Mouse (Mus musculus): ENCODE data around the gene Jagn1.

The Jagn1 gene

DNA sequence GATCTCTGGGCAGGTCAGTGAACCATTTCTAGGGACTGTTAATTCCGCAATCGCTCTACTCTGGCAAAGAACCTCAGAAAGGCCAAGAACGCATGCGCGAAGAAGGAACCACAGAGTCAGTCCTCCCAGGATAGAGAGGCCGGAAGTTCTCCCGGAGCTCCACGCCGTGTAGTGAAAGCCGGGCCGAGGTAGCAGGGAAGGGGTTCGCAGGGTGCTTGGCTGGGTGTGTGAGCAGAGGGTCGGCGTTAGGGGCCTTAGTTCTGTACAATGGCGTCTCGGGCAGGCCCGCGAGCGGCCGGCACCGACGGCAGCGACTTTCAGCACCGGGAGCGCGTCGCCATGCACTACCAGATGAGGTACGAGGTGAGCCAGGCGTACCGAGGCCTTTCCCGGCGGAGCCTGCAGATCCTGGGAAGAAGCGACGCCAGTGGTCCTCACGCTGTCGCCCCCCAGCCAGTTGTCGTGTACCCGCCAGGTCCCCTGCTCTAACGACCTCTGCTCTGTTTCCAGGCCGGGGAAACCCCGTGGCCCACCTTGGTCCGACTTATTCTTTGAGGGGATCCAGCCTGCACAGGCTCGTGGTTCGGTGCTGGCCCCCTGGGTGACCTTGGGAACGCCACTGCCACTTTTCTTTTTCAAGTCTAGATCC, at the start of gene Jagn1:
Gene Jagn1 (plus strand): TSS at position 128 of the 649 bp plus-strand sequence.
- peak; percentile 91 for DNase-seq (ENCODE audit: low read depth, low spot score)

DNA sequence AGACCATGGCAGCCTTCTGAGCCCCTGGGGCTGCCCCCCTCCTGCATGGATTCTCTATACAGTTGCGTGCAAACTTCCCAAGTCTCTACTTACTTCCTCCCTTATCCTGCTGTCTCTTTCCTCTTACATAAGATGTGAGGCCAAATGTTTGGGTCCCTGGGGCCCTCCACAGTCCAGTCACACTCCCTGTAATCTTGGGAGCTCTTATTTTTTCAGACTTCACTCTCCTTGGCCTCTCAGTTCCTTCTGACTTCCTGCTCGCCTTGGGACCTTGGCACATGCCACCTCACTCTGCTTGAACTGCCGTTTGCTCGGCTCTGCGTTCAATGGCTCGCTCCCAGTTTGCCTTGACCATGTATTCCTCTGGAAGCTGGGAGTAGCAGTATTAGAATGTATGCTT, 48.4 kb upstream of the Jagn1 start:
- DNase-seq (ENCODE audit: low read depth, low spot score), result no peak

DNA sequence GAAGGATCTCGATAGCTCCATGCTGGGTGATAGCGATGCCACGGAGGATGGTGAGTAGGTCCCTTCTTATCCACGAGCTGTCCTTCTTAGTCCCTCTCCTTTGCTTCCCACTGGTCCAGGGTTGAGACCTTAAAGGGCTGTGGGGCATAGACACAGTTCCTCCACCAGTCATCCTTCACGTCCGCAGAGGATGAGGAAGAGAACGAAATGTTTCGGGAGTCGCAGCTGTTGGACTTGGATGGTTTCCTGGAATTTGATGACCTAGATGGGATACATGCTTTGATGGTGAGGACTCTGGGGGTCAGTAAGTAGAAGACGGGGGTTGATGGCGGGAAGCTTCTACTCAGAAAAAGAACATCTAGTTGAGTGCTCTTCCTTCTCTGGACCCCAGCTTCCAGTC, 47.6 kb upstream of the Jagn1 start:
- no peak for DNase-seq (ENCODE audit: low read depth, low spot score)

DNA sequence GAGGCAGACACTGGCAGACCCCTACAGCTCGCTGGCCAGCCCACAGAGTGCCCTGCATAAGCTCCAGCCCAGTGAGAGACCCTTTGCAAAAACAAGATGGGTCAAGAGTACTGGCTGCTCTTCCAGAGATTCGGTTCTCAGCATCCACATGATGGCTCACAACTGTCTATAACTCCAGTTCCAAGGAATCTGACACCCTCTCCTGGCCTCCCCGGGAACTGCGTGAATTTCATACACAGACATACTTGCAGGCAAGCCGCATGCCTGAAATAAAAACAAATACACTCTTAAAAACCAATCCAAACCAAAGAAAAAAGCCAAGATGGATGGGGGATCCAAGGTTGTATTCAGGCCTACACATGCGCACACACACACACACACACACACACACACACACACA, 46.9 kb upstream of the Jagn1 start:
- no peak for DNase-seq (ENCODE audit: low read depth, low spot score)

DNA sequence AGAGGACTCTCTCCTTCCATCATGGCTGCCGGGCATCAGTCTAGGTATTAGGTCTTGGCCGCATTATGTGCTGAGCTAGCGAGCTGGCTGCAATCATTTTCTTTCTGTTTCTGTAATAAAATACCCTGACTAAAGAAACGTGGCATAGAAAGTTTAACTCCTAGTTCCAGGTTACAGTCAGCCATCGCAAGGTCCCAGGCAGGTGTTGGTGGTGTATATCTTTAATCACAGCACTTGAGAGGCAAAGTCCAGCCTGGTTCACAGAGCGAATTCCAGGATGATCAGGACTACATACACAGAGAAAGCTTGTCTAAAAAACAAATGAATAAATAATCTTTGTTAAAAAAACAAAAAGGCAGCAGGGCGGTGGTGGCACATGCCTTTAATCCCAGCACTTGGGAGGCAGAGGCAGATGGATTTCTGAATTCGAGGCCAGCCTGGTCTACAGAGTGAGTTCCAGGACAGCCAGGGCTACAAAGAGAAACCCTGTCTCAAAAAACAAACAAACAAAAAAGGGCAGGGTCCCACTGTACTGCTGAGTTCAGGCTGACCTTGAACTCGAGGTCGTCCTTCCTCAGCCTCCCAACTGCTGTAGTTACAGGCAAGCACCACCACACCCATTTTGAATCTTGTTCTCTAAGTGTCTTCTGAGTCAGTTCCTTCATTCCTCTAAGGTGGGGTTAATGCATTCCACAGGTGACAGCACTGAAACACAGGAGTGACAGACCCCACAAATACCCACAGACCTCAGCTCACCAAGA, 45.9 kb upstream of the Jagn1 start:
- DNase-seq (ENCODE audit: low read depth, low spot score), result no peak

DNA sequence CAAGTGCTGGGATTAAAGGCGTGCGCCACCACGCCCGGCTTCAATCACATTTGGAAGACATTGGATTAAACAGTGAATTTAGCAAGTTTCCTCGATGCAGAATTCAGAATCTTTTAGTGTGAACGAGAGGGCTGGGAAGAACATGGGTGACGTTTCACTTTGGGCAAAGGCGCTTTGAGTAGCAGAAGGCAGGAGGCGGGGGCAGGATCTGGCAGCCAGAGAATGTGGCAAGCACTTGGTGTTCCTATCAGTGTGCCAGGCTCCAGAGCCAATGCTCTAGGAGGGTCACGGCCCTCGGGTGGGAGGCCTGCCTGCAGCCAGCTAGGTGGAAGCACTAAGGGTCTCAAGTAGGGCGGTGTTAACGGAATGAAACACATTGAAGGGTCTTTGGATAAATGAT, 40.3 kb upstream of the Jagn1 start:
- peak; percentile 45 for DNase-seq (ENCODE audit: low read depth, low spot score)

DNA sequence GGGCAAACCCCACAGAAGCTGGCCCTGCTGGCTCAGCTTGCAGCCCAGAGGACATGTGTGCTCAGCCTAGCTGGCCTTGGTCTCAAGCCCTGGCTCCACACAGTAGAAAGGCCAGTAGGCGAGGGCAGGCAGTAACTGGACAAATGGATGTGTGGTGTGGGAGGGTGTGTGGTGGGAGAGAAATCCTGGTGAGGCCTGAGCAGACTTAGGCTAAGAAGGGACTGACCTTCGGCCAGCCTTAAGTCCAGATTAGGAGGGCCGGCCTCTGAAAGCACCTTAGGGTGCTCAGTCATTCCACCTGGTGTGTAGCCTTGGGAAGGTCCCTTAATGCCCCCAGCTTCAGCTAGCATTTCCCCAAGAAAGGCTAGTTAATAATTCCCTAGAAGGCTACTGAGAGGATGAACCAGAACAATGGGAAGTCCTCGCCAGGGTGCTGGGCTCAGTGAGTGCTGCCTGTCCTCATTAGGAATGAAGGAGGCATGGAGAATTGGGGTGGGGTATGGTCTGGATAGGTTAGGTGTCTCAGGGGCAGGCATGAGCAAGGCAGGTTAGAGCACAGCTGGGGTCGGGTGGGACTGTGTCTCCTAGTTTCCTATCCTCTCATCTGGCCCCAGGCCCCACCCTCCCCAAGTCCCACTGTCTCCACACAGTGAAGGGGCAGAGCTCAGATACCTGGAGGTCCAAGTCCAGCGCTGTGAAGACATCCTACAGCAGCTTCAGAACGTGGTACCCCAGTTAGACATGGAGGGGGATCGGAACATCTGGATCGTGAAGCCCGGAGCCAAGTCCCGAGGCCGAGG, 37.5 kb upstream of the Jagn1 start:
- no peak for DNase-seq (ENCODE audit: low read depth, low spot score)

DNA sequence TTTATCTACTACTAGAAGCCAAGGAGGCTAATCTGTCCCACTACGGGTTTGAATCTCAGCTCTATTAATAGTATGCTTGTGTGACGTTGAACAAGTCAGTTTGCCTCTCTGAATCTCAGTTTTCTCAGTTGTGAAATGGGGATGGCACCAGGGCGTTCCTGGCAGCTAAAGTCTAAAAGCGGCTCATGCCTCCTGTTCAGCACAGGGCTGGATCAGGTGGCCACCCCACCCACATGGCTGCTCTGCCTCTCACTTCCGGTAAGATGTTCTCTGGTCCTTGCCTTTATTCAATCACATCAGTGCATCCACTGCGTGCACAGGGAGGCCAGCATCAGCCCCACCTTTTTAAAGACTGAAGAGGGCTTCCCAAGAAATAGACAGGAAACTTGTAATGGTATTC, 36.9 kb upstream of the Jagn1 start:
- DNase-seq (ENCODE audit: low read depth, low spot score), result no peak

DNA sequence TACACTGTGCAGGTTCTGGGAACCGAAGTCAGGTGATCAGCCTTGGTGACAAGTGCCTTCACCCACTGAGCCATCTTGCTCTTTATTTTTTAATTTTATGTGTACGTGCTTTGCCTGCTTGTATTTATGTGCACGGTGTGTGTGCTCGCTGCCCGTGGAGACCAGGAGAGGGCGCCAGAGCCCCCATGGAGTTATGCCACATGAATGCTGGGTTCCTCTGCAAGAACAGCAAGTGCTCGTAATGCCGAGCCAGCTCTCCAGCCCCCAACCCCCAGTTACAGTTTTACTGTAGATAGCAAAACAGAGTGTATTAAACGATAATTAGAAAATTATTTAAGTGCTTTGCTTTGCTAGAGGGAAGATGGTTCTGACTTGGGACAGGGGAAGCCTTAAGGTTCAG, 35.7 kb upstream of the Jagn1 start:
- DNase-seq (ENCODE audit: low read depth, low spot score), result no peak

DNA sequence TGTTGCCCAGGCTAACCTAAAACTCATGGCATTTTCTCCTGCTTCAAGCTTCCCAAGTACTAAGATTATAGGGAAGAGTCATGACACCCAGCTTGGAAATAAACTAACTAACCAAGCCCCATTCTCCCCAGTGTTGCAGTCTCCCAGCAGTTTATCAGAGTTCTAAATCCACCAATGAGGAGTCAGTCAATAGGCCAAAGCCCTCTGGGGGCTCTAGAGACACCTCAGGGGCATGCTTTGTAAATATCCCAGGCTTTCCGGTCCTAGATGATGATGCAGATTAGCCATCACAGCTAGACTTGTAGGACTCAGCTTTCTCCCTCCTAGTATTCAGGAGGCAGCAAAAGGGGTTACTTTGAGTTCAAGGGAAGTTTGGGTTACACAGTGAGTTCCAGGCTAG, 32.4 kb upstream of the Jagn1 start:
- DNase-seq (ENCODE audit: low read depth, low spot score), result no peak

DNA sequence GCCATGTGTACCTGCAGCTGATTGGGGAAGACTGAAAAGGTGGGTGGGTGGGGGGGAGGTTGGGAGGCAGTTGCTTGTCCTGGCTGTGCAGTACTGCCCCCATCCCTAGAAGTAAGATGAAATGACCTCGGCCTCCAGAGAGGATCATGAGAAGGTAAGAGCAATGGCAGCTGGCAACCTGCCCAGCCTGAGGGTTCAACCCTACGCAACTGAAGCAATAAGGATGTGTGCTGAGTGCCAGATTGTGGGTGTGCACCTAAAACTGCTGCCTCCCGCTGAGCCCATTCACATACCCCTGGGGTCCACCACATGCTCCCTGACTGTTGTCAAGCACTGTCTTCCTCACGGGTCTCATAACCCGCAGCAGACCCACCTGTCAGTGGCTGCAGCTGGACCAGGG, 26.0 kb upstream of the Jagn1 start:
- no peak for DNase-seq (ENCODE audit: low read depth, low spot score)

DNA sequence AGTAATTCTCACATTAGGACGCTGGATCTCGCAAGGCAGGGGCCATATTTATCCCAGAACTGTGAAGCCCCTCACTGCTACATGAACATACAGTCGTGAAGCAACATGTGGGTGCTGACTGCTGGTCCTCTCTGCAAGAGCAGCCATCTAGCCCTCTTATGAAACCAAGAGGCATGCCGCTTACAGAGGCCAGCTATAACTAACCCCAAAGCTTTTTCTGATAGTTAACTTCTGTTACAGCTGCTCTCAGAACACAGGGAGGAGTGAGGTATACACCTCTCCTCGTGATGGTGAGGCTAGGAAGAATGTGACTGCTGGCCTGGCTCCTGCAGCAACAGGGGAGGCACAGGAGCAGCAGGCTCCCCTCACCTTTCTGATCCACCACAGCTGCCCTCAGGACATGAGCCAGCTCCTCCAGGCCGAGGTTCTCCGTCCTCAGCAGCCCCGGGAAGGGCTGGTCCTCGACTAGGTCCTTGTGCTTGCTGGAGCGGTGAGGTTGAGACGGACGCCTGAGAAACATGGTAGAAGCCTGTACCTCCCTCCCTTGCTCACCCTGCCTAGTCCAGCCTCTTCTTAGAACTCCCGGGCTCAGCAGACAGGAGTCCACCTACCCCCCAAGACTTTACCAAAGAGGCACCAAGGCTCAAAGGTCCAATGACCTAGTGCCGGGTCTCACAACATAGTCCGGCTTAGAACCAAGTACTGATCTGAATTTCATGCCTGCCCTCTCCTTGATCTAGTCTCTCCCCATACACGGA, 23.7 kb upstream of the Jagn1 start:
- no peak for DNase-seq (ENCODE audit: low read depth, low spot score)

DNA sequence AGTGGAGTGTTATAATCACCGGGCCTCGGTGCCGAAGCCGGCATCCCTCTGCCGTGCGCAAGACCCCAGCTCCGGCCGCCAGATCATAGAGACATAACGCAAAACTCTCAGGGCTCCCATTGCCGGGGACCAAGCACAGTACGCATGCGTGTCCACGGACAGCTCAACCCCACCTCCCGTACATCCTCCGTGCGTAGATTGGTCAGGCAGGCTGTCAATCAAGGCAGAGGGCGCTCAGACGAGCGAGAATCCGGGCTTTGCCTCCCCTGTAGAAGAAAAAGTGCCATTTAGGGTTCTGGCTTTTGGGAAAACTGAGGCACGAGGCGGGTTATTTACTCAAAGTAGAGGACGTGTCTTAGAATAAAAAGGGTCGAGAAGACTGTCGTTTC, 23.2 kb upstream of the Jagn1 start, which contains the start of gene Rpusd3:
Gene Rpusd3 (minus strand): TSS at position 142 of the 389 bp plus-strand sequence.
- peak; percentile 97 for DNase-seq (ENCODE audit: low read depth, low spot score)

DNA sequence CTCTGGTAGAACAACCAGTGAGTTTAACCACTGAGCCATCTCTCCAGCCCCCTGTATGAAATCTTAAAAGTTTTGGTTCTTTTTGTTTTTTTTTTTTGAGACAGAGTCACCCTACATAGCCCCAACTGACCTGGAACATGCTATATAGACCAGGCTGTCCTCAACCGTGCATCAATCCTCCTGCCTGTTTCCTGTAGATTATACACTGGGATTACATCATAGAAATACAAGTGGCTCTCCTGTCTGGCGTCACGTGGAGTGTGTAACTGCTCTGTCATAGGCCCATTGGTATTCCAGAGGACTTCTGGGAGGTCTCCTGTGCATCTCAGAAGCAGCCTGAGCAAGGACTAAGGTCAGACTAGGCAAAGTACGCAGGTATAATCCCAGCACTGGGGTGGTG, 19.4 kb upstream of the Jagn1 start:
- DNase-seq (ENCODE audit: low read depth, low spot score), result no peak

DNA sequence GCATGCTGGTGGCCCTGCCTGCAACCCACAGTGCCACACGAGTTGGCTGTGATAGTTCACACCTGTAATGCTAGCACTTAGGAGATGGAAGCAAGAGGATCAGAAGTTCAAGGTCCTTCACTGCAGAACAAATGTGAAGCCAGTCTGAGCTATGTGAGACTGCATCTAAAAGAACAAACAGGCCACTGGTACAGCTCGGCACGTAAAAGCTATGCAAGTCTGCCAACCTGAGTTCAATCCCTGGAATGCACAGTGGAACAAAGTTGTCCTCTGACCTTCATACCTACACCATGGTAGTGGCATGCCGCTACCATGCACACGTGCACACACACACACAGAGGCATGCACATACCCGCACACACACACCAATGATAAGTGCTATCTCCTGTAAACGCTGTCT, 18.2 kb upstream of the Jagn1 start:
- no peak for DNase-seq (ENCODE audit: low read depth, low spot score)

DNA sequence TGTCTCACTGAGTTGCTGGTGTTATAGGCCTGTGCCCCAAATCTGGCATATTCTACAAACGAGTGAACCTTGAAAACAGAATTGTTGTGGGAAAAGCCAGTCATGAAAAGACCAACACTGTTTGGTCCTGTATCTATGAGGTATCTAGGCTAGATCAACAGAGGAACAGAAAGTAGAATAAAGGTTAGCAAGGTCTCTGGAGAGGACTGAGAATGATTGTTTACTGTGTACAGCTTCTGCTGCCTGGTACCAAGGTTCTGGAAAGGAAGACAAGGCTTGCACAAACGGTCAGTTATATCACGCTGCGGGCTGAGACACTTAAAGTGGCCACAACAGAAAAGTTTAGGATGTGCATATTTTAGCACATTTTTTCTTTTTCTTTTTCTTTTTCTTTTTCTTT, 15.7 kb upstream of the Jagn1 start:
- DNase-seq (ENCODE audit: low read depth, low spot score), result no peak

DNA sequence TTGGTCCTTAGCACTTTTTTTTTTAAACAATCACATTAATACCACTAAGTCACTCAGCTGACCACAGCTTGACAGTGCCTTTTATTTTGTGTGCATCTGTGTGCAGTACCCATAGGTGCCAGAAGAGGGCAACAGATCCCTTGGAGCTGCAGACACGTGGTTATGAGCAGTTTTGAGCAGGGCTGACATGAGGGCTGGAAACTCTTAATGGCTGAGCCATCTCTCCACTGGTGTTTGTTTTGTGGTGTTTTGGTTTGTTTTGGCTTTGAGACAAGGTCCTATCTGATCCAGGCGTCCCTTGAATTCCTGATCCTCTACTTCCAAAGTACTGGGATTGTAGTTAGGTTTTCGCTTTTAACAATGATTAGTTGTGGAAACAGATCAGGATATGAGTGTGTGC, 15.0 kb upstream of the Jagn1 start:
- no peak for DNase-seq (ENCODE audit: low read depth, low spot score)

DNA sequence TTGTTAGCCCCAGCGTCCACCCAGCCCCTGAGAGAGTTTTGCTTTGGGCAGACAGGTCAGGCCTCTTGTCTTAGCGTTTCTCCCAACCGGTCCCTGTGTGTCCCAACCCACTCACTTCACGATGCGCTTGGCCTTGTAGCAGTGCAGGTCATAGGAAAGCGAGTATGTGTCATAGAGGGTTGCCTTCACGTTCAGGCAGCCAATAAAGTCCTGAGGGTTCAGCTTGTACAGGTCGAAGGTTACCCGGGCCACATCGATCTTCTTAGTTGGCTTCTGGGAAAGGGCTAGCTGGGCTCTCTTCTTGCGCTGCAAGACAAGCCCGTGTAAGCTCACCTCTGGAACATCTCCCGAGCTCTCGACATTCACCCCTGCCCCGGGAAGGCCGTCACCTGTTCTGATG, 14.4 kb upstream of the Jagn1 start:
- DNase-seq (ENCODE audit: low read depth, low spot score), result no peak

DNA sequence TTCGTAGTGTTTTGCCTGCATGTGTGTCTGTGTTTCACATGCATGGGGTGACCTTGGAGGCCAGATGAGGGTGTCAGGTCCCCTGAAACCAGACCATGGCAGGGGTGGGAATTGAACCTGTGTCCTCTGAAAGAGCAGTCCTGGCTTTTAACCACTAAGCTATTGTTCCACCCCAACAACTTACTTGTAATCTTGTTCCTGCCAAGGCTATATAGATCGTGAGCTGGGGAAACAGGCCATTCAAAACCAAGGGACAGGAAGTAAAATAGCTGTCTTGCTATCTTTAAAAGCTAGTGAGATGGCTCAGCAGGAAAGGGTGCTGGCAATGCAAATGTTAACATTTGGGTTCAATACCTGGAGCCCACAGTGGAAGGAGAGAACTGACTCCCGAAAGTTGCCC, 12.4 kb upstream of the Jagn1 start:
- no peak for DNase-seq (ENCODE audit: low read depth, low spot score)

DNA sequence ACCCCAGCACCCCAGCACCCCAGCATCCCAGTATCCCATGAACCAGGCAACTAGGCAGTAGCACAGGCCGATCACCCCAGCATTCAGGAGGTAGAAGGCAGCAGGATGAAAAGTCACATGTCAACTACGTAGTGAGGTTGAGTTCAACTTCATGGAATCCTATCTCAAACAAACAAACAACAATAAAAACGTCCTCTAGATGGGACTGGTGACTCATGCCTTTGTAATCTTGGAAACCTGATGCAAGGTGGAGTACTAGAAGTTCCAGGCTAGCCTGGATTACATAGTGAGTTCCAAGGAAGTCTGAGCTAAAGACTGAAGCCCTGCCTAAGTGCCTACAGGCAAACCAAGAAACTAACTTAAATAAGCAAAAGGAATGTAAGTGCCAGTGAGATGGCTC, 11.5 kb upstream of the Jagn1 start:
- DNase-seq (ENCODE audit: low read depth, low spot score), result no peak

DNA sequence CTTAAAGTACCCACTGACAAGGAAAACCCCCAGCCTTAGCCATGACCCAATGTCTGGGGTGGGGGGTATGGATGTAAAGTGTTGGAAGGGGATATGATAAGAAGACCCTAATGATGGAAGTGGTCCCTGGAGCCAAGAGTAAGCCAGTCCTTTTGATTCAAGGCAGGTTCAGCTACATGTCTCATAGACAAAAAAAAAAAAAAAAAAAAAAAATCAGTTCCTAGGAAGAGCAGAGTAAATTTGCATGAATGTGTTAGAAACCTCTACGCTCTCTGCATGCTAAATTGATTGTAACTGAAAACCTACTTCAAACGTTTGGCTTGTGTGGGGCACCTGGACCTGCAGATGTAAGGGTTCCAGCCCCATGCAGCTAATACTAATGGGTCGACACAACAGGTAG, 10.6 kb upstream of the Jagn1 start:
- DNase-seq (ENCODE audit: low read depth, low spot score), result no peak

DNA sequence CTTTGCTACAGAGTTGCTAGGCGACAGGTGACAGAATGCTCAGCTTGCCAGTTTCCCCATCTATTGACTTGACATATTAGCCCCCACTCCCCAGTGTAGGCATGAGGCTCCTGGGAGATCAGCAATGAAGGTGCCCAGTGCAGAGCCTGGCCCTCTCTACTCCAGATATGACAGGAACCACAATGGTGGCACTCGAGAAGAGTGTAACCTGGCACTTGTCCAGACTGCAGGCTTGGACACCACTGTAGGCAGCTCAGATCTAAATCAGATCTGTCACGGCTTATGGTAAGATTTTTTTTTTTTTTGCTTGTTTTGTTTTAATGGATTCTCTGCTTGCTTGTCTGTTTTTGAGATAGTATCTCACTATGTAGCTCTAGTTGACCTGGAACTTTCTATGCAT, 8.7 kb upstream of the Jagn1 start:
- no peak for DNase-seq (ENCODE audit: low read depth, low spot score)
